Mouse (Mus musculus) MEL (cell line): ENCODE results near the gene A2ml1.

Source experiments
- CTCF ChIP-seq, 3 experiments: IDR thresholded peaks in 2 of 3; conservative IDR thresholded peaks in 1 of 3; 2 replicates each; pipeline ENCODE4 v1.5.1; 2011 to 2012; ENCODE audit warnings: low read length in 3 of 3, low read depth in 2 of 3, mild to moderate bottlenecking in 2 of 3, improper control_type of control experiment in 1 of 3, inconsistent platforms in 1 of 3, mixed read lengths in 1 of 3, moderate library complexity in 1 of 3; ENCODE audit not compliant: control insufficient read depth in 1 of 3, insufficient read depth in 1 of 3, poor library complexity in 1 of 3, severe bottlenecking in 1 of 3
- EP300 ChIP-seq, 2 experiments: IDR thresholded peaks; 2 replicates each; pipeline ENCODE4 v1.6.1; 2011; ENCODE audit warnings: improper control_type of control experiment in 2 of 2, low read length in 2 of 2, low read depth in 1 of 2, mild to moderate bottlenecking in 1 of 2
- POLR2A ChIP-seq, 2 experiments: IDR thresholded peaks; 2 replicates each; pipeline ENCODE4 v1.6.1; 2011 to 2012; ENCODE audit warnings: low read length in 2 of 2, mild to moderate bottlenecking in 2 of 2, control low read depth in 1 of 2, improper control_type of control experiment in 1 of 2, low read depth in 1 of 2, moderate library complexity in 1 of 2; ENCODE audit not compliant: control insufficient read depth in 1 of 2, insufficient read depth in 1 of 2, poor library complexity in 1 of 2
- POLR2AphosphoS5 ChIP-seq: IDR thresholded peaks from 2 replicates; pipeline ENCODE4 v1.6.1; 2012; ENCODE audit warnings: low read depth, borderline replicate concordance, mild to moderate bottlenecking, inconsistent platforms, low read length, moderate library complexity, mixed read lengths
- UBTF ChIP-seq: IDR thresholded peaks from 2 replicates; pipeline ENCODE4 v1.6.1; 2012; ENCODE audit warnings: low read depth, mild to moderate bottlenecking, inconsistent platforms, low read length, improper control_type of control experiment, moderate library complexity, borderline replicate concordance; ENCODE audit not compliant: insufficient read depth
- USF1 ChIP-seq: IDR thresholded peaks from 2 replicates; pipeline ENCODE4 v1.6.1; 2014; ENCODE audit warnings: low read depth, mild to moderate bottlenecking, inconsistent platforms, low read length, improper control_type of control experiment, moderate library complexity
- ZKSCAN1 ChIP-seq: IDR thresholded peaks from 2 replicates; pipeline ENCODE4 v1.6.1; 2012; ENCODE audit warnings: low read depth, mild to moderate bottlenecking, inconsistent platforms, low read length, improper control_type of control experiment, moderate library complexity
- ZNF384 ChIP-seq: IDR thresholded peaks from 2 replicates; pipeline ENCODE4 v1.6.1; 2012; ENCODE audit warnings: low read depth, mild to moderate bottlenecking, inconsistent platforms, low read length, improper control_type of control experiment

DNA sequence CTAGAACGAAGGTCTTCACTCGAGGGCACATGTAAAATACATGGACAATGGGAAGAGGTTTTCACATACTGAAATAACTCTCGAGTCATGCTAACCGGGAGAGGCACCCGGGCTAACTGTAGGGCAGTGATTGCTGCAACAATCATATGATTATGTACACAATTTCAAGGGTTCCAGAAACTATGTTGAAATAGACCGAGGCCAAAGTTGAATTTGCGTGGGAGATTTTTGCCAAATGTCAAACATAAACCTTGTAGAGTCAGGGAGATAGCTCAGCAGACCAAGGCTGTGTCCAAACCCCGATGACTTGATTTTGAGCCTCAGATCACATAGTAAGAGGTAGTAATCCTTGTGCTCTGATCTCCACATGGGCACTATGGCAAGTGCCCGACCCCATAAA, 48.7 kb downstream of the A2ml1 start:
- TF ChIP-seq UBTF = no peak
- TF ChIP-seq CTCF (IDR thresholded peaks at IDR 0.05 in 2 of 3, conservative IDR thresholded peaks at IDR 0.05 in 1 of 3; ENCODE audit: control insufficient read depth in 1 of 3, insufficient read depth in 1 of 3, low read depth in 2 of 3, low read length in 3 of 3, poor library complexity in 1 of 3, severe bottlenecking in 1 of 3) = no peak
- TF ChIP-seq POLR2AphosphoS5 = no peak
- TF ChIP-seq EP300 (IDR thresholded peaks at IDR 0.05; ENCODE audit: low read depth in 1 of 2, low read length in 2 of 2) = no peak
- TF ChIP-seq POLR2A (IDR thresholded peaks at IDR 0.05; ENCODE audit: control insufficient read depth in 1 of 2, insufficient read depth in 1 of 2, low read depth in 1 of 2, low read length in 2 of 2, poor library complexity in 1 of 2) = no peak
- TF ChIP-seq ZKSCAN1 = no peak
- TF ChIP-seq USF1 = no peak
- no peak for TF ChIP-seq ZNF384
